Mouse (Mus musculus): ENCODE results near the gene Crot.
"Not testable (repeated sequence)": the region's sequence is repeated elsewhere in the genome, so short reads cannot be mapped to it uniquely, and the experiment has no call there.

Crot gene

DNA sequence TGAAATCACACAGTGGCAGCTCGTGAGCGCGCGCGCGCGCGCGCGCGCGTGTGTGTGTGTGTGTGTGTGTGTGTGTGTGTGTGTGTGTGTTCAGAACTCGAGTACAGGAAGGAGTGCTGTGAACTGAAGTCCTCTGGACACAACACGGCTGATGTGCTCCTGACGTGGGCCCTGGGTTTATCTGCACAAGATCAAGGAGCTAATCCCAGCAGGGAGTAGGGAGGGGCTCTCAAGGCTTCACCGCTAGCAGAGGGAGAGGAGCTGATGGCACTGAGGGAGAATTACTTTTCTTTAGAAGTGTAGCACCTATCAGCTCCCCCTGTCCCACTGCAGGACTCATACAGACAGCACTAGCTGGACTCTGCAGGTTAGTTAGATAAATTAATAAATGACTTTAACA, 5.5 kb downstream of the Crot start:
- no peak for DNase-seq

DNA sequence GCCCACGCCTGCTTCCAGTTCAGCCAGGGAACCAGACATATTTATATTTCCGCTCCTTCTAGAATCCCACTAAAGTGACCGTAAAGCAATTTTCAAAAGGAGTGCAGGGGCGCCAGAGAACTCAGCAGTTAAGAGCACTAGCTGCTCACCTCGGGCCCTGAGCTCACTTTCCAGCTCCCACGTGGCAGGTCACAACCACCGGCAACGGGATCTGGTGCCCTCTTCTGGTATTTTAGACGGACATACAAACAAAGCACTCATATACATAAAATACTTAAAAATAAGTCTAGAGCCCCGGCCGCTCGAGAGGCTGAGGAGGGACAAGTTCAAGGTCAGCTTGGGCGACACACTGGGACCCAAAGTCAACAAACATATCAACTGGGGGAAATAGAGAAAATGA, 6.6 kb downstream of the Crot start:
- DNase-seq = no peak

- no peak for DNase-seq
Measured at GRCm38 (mm10) chr5:8987925-8988324, 9.2 kb downstream of the Crot start.

- DNase-seq = no peak
Measured at GRCm38 (mm10) chr5:8985470-8985869, 11.7 kb downstream of the Crot start.

DNA sequence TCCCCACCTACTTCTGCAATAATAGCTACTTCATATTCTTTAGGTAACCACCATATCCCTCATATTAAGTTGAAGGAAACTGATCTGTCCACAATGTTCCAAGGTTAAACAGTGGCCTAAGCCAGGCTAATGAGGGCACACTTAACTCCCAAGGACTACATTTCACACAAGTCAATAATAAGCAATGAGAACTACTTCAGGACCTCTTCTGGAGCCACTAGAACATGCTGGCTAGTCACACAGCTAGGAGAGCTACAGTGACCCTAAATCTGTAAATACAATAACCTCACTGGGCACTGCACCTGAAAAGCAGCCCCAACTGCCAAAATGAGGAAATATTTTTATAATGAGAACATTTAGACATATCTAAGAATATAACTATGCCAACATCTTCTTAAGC, 22.4 kb downstream of the Crot start:
- DNase-seq = no peak

GRCm38 (mm10) chr5:8972355-8972754, 24.8 kb downstream of the Crot start:
- no peak for DNase-seq

DNA sequence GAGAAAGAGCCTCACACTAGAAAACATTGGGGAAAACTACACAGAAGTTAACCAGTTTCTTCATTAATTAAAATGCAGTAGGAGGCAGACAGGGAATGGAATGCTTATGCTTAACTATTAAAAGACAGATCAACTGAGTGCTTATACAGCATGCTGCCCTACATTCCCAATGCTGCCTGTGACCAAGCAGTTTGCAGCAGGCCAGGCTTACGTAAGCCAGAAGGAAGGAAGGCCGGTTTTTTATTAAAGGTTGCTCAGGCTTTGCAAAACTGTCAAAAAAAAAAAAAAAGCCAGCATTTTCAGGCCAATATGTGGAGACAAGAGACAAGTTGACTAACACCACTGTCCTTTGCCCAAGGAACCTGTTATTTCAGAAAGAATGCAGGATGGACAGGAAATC, 26.4 kb downstream of the Crot start:
- no peak for DNase-seq

DNA sequence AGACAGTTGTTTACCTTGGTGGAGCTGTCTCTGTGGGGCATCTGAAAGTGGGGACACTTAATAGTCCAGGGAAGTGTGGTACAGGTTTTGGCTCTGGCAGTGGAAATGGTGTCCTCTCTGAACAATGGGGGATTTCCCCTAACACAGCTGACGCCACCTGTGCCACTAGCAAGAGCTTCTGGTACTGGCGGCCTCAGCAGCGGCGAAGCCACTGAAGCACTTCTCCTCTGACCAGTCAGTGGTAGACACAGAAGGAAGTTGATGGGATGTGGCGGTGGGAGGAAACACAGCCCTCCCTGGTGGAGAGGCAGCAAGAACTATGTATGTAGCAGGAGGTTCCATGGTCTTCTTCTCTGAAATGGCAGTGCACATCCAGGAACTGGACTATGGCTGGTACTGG, 32.6 kb downstream of the Crot start:
- no peak for DNase-seq

DNA sequence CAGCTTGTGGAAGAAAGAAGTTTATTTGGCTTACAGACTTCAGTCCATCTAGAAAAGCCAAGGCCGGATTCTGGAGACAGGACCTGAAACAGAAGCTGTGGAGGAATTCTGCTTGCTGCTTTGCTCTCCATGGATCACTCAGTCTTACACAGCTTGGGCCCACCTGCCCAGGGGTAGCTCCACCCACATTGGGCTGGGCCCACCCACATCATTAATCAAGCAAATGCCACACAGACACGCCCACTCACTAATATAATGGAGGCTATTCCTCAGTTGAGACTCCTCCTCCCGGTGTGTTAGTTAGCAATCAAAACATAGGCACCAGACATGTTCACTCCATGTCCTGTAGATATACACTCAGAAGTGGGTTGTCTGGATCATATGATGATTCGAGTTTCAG, 36.6 kb downstream of the Crot start:
- DNase-seq = no peak

- no peak for DNase-seq
Measured at GRCm38 (mm10) chr5:8955544-8955943, 41.6 kb downstream of the Crot start.

DNA sequence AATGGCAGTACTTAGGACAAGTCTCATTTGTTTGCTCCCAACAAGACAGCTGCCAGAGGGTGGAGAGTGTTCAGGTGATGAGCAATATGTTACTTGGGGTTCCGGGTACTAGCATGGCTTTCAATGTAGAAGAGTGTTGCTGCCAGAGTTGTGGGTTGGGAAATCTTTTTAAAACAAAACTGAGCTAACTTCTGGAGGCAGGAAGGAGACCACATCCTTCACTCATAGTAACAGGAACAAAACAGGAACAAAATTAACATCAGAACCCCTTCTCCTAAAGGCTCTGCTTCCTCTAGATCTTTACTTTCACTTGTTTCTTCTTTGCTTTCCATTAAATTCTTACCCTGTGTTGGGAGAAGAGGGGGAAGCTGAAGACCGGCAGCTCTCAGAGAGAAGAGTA, 43.5 kb downstream of the Crot start:
- no peak for DNase-seq

DNA sequence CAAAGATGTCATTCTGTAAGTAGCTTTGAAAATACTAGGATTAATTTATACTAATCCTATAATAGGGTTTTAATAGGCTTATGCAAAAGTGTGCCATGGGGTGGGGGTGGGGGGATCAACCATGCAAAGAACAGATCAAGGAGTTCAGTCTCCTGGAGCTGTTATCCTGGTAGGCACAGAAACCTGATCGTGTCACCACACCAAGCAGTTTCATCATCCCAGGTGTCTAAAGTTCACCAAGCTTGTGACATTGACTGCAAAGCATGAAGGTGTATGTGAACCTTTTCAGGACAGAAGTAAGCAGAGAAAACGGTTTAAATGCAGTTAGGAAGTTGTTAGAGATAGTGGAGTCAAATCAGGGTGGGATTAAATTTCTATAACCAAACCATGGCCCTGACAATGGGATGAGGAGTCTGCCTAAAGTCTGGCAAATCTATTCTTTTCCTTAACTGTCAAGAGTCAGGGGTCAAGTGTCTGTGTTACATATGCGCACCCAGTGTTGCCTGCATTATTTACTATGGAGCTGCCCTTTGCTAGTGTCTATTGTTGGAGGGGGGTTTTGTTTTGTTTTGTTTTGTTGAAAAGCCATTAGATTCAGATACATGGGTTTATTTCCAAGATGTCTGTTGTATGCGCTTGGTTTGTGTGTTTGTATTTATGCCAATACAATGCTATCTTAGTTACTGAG, 49.6 kb downstream of the Crot start:
- no peak for DNase-seq

DNA sequence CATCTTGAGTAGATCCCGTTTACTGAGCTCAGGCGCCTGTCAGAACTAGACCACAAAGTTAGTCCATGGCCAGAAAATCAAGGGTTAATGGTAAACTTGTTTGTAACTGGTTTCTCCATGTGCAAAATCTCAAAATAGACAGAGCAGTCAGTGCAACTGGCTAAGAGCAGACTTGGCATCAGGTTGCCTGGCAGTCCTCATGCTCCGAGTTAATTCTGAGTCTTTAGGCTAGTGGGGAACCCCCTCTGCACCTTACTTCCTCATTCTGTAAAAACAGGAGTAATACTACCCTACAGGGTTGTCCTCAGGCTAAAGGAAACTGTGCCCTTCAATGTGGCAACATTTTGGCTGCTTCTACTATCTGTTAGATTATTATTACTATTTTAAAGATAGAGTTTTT, 53.3 kb downstream of the Crot start:
- DNase-seq = no peak

DNA sequence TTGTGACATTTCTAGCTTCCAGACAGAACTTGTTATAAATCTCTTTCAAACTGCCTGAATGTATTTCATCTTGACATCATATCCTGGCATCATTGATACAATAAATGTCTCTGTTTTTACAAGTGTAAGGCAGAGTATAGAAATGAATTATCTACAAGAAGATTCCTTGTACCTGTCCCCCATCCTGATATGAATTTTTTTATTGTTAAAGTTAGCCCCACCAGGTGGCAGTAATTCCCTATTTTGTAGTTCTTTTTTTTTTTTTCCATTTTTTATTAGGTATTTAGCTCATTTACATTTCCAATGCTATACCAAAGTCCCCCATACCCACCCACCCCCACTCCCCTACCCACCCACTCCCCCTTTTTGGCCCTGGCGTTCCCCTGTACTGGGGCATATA, 55.9 kb downstream of the Crot start:
- DNase-seq = not testable (repeated sequence)

GRCm38 (mm10) chr5:8937965-8938364, 59.2 kb downstream of the Crot start:
- no peak for DNase-seq

DNA sequence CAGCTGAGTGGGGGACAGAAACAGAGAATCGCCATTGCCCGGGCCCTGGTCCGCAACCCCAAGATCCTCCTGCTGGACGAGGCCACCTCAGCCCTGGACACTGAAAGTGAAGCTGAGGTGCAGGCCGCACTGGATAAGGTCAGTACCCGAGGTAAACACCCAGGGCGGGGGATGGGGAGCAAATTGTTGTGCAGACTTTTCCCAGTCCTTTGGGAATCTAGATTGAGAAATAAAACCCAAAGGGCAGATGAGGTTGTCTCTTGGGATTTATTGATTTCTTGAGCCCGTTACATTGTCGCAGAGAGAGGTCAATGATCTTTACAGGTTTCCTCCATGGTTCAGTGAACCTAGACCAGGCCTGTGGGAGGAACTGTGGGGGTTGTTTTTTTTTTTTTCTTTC, 68.7 kb downstream of the Crot start:
- no peak for DNase-seq

GRCm38 (mm10) chr5:8917069-8917468, 80.1 kb downstream of the Crot start:
- no peak for DNase-seq

- DNase-seq = no peak
Measured at GRCm38 (mm10) chr5:8916400-8916799, 80.7 kb downstream of the Crot start.

All from right cerebral cortex, postnatal 14 days (tissue).